Mouse (Mus musculus): Measurements from ENCODE around the gene Fam160a2. TPM values are rescaled to one million over a fixed set of nuclear protein-coding genes. Genes with fewer than 3 reads are reported as not detected.

Gene Fam160a2
- polyA plus RNA-seq, 1 experiment from 2014 or later = 24.7 TPM

- Histone ChIP-seq H3K27me3 (no peaks in the 10 kb centered on the region), H3K4me1 (replicated peaks) (no peaks in the 10 kb centered on the region), H3K4me2 (no peak overlapping the region), H3K9me3 (replicated peaks) (no peaks in the 10 kb centered on the region), H3K9ac (no peak overlapping the region), H3K36me3 (no peaks in the 10 kb centered on the region), H3K4me3 (no peak overlapping the region), H3K27ac (no peak overlapping the region)
- WGBS = 76% methylated on average over 2 of the region's 2 CpGs
- ATAC-seq (replicated peaks; ENCODE audit: insufficient number of reproducible peaks, insufficient read depth, low FRiP score, low read depth) = no peak
Observed at GRCm38 (mm10) chr7:105342752-105343151, 57.1 kb downstream of the Fam160a2 start.

GRCm38 (mm10) chr7:105342170-105342569 lies 57.7 kb downstream of the Fam160a2 start, which contains the start of gene Olfr691:
TSS of gene Olfr691 (minus strand) at chr7:105342270.
- ATAC-seq (replicated peaks; ENCODE audit: insufficient number of reproducible peaks, insufficient read depth, low FRiP score, low read depth) = no peak
- H3K4me2 ChIP-seq = no peak within 1 kb of the TSS
- 44% methylated on average over 1 of the region's 1 CpGs for WGBS

DNA sequence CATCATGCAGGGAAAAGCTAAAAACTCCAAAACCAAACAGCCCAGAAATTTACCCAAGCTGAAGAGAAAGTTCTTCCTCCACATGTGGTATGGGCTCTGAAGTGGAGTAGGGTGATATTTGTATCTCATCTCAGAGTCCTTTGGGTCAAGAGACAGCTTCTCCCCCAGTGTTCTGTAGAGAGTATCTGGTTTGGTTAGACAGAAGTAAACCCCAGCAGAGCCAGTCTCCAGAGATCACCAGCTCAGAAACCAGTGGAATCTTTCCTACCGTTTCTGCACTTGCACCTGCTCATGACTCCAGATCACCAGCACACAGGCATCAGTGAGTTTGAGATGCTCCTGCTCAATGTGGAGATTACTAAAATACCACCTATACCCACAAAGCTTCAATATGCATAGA lies 65.8 kb downstream of the Fam160a2 start, which contains the start of gene Olfr690:
Gene Olfr690 (minus strand): TSS at position 101 of the 400 bp plus-strand sequence.
- Histone ChIP-seq H3K4me1 (replicated peaks) (no peaks in the 10 kb centered on the region), H3K27ac (no peak within 1 kb of the TSS), H3K9ac (no peak within 1 kb of the TSS), H3K9me3 (replicated peaks) (no peaks in the 10 kb centered on the region), H3K4me3 (no peak within 1 kb of the TSS), H3K27me3 (no peaks in the 10 kb centered on the region), H3K4me2 (no peak within 1 kb of the TSS), H3K36me3 (no peaks in the 10 kb centered on the region)
- ATAC-seq (replicated peaks; ENCODE audit: insufficient number of reproducible peaks, insufficient read depth, low FRiP score, low read depth) = no peak
- WGBS = 73% methylated on average over 1 of the region's 1 CpGs

More at GRCm38 (mm10) chr7:105342170-105342569, 57.7 kb downstream of the Fam160a2 start, which contains the start of gene Olfr691:
- Histone ChIP-seq H3K27ac (no peak within 1 kb of the TSS), H3K9me3 (replicated peaks) (no peaks in the 10 kb centered on the region), H3K9ac (no peak within 1 kb of the TSS), H3K4me3 (no peak within 1 kb of the TSS), H3K36me3 (no peaks in the 10 kb centered on the region), H3K4me1 (replicated peaks) (no peaks in the 10 kb centered on the region), H3K27me3 (no peaks in the 10 kb centered on the region)

DNA sequence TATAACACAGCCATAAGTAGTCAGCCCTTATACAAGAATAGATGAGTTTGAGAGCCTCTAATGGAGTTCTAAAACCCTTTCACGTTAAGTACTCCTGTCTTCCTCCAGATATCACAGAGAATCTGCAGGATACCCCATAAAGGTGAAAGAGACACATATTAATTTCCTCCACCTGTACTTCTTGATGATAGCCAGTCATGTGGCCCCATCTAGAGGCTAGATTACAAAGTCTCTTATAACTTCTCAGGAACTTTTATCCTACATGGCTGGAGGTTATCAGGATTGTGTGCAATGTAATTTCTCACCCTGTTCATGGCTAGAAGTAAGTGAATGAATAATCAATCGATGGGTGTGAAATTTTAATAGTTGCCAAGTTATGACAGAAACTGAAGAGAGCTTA lies 74.6 kb downstream of the Fam160a2 start:
- Histone ChIP-seq H3K27ac (no peak overlapping the region), H3K9ac (no peak overlapping the region), H3K9me3 (replicated peaks) (no peaks in the 10 kb centered on the region), H3K4me3 (no peak overlapping the region), H3K4me1 (replicated peaks) (no peaks in the 10 kb centered on the region), H3K27me3 (no peaks in the 10 kb centered on the region), H3K36me3 (no peaks in the 10 kb centered on the region), H3K4me2 (no peak overlapping the region)
- ATAC-seq (replicated peaks; ENCODE audit: insufficient number of reproducible peaks, insufficient read depth, low FRiP score, low read depth) = no peak
- WGBS = 61% methylated on average over 2 of the region's 2 CpGs

Other genes with a start within 250 kb of the Fam160a2 start
- gene Olfr684, start 236.4 kb downstream of the Fam160a2 start, polyA plus RNA-seq (2015; fragmentation: Nextera tagmentation; extraction: Ambion mirVana) = not detected in 2 replicates
- not detected in 2 replicates for gene Olfr685, start 214.0 kb downstream of the Fam160a2 start, polyA plus RNA-seq (2015; fragmentation: Nextera tagmentation; extraction: Ambion mirVana)
- gene Olfr686, start 192.6 kb downstream of the Fam160a2 start, polyA plus RNA-seq (2015; fragmentation: Nextera tagmentation; extraction: Ambion mirVana) = not detected in 2 replicates
- not detected in 2 replicates for gene Olfr688, start 112.0 kb downstream of the Fam160a2 start, polyA plus RNA-seq (2015; fragmentation: Nextera tagmentation; extraction: Ambion mirVana)
- gene Olfr689, start 88.9 kb downstream of the Fam160a2 start, polyA plus RNA-seq (2015; fragmentation: Nextera tagmentation; extraction: Ambion mirVana) = not detected in 2 replicates
- gene Olfr690, start 66.0 kb downstream of the Fam160a2 start, polyA plus RNA-seq (2015; fragmentation: Nextera tagmentation; extraction: Ambion mirVana) = not detected in 2 replicates
- gene Olfr691, start 57.8 kb downstream of the Fam160a2 start, polyA plus RNA-seq (2015; fragmentation: Nextera tagmentation; extraction: Ambion mirVana) = not detected in 2 replicates
- not detected in 2 replicates for gene Olfr692, start 31.8 kb downstream of the Fam160a2 start, polyA plus RNA-seq (2015; fragmentation: Nextera tagmentation; extraction: Ambion mirVana)
- gene Gm5901, start 25.0 kb downstream of the Fam160a2 start, polyA plus RNA-seq (2015; fragmentation: Nextera tagmentation; extraction: Ambion mirVana) = not detected in 2 replicates
- gene Cnga4, start 4.5 kb upstream of the Fam160a2 start, polyA plus RNA-seq (2015; fragmentation: Nextera tagmentation; extraction: Ambion mirVana) = not detected in 2 replicates
- gene Cckbr, start 25.7 kb upstream of the Fam160a2 start, polyA plus RNA-seq (2015; fragmentation: Nextera tagmentation; extraction: Ambion mirVana) = 0.05 TPM in 1 of 2 replicates, not detected in the other
- gene Cavin3, start 82.2 kb upstream of the Fam160a2 start, polyA plus RNA-seq (2015; fragmentation: Nextera tagmentation; extraction: Ambion mirVana) = 89.3 and 91.4 TPM in 2 replicates
- gene Smpd1, start 154.3 kb upstream of the Fam160a2 start, polyA plus RNA-seq (2015; fragmentation: Nextera tagmentation; extraction: Ambion mirVana) = 54.4 and 61.0 TPM in 2 replicates
- gene Apbb1, start 181.6 kb upstream of the Fam160a2 start, polyA plus RNA-seq (2015; fragmentation: Nextera tagmentation; extraction: Ambion mirVana) = 40.4 and 49.2 TPM in 2 replicates
- gene Hpx, start 200.1 kb upstream of the Fam160a2 start, polyA plus RNA-seq (2015; fragmentation: Nextera tagmentation; extraction: Ambion mirVana) = 0.24 and 2.3 TPM in 2 replicates
- gene Trim3, start 233.5 kb upstream of the Fam160a2 start, polyA plus RNA-seq (2015; fragmentation: Nextera tagmentation; extraction: Ambion mirVana) = 26.5 and 36.0 TPM in 2 replicates
- gene Timm10b, start 240.0 kb upstream of the Fam160a2 start, polyA plus RNA-seq (2015; fragmentation: Nextera tagmentation; extraction: Ambion mirVana) = 138 and 156 TPM in 2 replicates
- 42.6 and 50.8 TPM in 2 replicates for gene Arfip2, start 240.4 kb upstream of the Fam160a2 start, polyA plus RNA-seq (2015; fragmentation: Nextera tagmentation; extraction: Ambion mirVana)
- gene Gm45799, start 240.5 kb upstream of the Fam160a2 start, polyA plus RNA-seq (2015; fragmentation: Nextera tagmentation; extraction: Ambion mirVana) = 24.0 and 39.7 TPM in 2 replicates

Data from heart, embryonic 15.5 days (tissue).